Mouse (Mus musculus) skeletal muscle tissue, adult 2 months (tissue): Measurements from ENCODE around the gene Cdc42bpb.

Experiments
- DNase-seq: peaks from one replicate; pipeline ENCODE4 v3.0.0-alpha.2; 2012; ENCODE audit warnings: low read depth, low spot score

The Cdc42bpb gene

GRCm38 (mm10) chr12:111340692-111341091 is 36.8 kb downstream of the Cdc42bpb start:
- no peak for DNase-seq

DNA sequence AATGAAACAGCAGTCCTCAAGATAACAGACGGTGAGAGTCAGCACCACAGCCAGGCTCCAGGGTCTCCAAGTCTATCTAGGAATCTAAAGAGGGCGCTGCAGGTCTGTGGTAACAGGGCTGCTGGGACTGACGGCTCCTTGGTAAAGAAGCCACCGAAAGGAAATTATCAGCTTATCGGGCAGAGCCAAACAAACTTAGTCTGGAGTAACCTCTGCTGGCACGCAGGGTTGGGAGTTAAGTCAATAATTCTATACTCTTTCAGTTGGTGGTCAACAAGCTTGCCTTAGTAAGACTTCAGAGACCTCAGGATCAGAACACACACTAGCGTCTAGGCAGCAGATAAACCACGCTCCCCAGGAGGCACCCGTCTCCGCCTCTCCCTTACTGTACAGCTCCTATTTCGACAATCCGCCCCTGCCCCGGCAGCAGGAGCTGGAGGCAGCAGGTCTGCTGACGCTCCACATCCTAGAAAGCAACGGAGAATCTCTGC is 39.6 kb downstream of the Cdc42bpb start:
- no peak for DNase-seq

GRCm38 (mm10) chr12:111333020-111333605 is 44.4 kb downstream of the Cdc42bpb start:
- peak; percentile 19 for DNase-seq

GRCm38 (mm10) chr12:111332443-111332842 is 45.1 kb downstream of the Cdc42bpb start:
- DNase-seq = no peak

GRCm38 (mm10) chr12:111331573-111331972 is 45.9 kb downstream of the Cdc42bpb start:
- no peak for DNase-seq

GRCm38 (mm10) chr12:111329281-111329680 is 48.2 kb downstream of the Cdc42bpb start:
- no peak for DNase-seq

DNA sequence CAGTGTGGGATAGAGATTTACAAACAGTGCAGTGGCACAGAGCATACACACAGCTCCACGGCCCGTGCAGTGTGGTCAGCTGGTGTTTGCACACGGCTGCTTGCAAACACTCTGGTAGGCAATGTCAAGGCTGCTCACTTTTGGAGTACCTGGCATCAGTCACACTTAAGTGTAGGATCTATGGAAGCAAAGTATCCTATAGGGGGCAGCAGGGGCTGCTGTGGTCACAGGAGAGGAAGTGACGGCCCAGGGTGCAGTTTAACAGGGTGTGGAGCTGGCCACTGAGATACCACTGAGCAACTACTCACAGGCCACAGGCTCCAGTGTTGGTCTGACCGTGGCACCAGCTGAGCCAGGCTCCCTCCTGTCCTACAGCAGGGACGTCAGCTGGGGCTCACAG is 49.2 kb downstream of the Cdc42bpb start:
- DNase-seq = no peak

- no peak for DNase-seq
Observed at GRCm38 (mm10) chr12:111325744-111326424, 51.6 kb downstream of the Cdc42bpb start.

DNA sequence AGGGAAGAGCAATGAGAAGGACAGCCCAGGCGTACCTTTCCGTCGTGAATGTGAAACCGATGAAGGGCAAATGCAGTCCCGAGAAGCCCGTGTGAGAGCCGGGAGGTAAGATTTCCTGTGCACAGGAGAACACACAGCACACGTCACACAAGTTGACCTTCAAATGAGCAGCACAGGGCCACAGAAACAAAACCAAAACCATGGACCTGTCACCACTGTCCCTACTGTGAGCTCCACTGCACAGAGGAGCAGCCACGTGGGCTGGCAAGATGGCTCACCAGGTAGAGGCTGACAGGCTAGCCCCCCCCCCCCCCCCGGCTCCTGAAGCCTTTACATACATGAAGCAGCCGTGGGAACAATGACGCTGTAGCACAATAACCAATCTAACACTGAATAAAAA is 52.6 kb downstream of the Cdc42bpb start:
- no peak for DNase-seq

GRCm38 (mm10) chr12:111324536-111324935 is 53.0 kb downstream of the Cdc42bpb start:
- no peak for DNase-seq

GRCm38 (mm10) chr12:111323423-111323822 is 54.1 kb downstream of the Cdc42bpb start:
- DNase-seq = no peak

DNA sequence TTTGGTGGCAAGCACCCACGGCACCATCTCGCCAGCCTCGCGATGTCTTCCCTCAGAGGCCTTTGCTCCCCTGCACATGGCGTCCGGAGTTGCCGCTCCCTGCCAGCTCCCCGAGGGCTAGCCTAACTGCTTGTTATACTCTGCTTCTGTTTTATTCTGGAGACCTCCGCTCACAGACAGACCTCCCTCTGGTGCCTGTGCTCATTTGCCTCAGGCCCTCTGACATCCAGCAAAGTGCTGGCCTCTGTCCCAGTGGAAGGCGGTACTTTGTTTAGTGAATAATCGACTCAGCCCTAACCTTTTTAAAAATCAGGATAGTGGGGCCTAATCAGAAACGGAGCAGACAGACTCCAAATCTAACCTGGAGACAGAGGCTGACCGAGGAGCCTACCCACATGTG is 55.7 kb downstream of the Cdc42bpb start:
- DNase-seq = no peak

- no peak for DNase-seq
Observed at GRCm38 (mm10) chr12:111320549-111320948, 57.0 kb downstream of the Cdc42bpb start.

GRCm38 (mm10) chr12:111317694-111318093 is 59.8 kb downstream of the Cdc42bpb start:
- DNase-seq = no peak

DNA sequence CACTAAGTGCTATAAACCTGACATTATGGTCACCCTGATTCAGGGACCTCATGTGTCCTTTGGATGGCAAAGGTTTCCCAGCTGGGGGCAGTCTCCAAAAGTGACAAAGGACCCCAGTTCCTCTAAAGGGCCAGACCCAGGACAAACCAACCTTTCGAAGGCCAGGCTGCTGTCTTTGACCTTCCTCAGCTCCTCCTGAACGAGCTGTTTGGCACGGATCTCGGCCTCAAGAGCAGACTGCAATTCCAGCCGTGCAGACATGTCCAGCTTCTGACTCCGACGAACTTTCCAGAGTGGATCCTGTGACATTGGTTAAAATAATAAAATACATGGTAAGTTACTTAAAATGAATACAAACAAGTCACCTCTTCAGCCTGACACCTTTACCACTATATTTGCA is 63.2 kb downstream of the Cdc42bpb start:
- no peak for DNase-seq

DNA sequence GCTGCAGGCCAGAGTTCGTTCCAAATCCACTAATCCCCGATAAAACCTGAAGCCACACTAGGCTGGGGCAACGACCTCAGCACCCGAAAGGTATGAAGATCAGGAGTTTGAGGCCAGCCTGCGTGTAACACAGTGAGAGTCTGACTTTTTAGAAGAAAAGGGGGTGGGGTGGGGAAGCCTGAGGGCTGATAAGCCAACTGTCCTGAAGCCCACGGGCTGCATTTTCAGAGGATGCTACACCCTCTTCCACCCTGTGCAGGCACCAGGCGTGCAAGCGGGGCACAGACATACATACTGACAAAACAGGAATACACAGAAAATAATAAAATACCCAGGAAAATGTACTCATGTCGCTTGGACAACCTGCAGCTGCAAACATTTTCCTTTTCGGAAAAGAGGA is 65.7 kb downstream of the Cdc42bpb start:
- DNase-seq = no peak

DNA sequence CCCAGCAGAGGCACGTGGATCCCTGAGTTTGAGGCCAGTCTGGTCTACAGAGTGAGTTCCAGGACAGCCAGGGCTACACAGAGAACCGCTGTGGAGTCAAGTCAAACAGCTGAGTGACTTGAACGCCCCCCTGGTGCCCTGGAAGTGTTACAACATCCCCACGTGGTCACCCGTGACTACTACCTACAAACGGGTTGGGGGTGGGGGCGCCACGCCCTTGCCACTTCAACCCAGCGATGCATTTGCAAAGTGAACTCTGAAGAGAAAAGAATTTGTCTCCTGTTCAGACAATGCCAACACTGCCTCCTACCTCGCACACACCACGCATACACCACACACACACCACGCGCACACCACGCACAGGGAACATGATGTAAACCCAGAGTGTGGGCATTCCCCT is 67.6 kb downstream of the Cdc42bpb start:
- no peak for DNase-seq

- no peak for DNase-seq
Observed at GRCm38 (mm10) chr12:111309256-111309655, 68.3 kb downstream of the Cdc42bpb start.

DNA sequence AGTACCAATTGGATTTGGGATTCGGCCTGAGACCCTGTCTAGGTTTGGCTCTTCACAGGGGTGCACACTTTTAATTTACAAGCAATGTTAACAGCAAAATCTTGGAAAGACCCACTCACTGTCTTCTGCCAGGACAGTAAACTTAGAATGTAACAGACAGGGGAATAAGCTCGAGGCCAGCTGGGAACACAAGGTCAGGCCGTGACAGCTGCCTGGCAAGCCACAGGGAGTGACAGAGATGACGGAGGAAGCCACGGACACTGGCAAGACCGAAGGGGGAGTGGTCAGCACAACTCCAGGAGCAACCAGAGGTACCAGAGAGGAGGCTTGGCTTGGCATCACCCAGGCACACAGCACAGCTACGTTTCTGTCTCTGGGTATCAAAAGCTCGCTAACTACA is 70.7 kb downstream of the Cdc42bpb start:
- DNase-seq = peak; percentile 64

DNA sequence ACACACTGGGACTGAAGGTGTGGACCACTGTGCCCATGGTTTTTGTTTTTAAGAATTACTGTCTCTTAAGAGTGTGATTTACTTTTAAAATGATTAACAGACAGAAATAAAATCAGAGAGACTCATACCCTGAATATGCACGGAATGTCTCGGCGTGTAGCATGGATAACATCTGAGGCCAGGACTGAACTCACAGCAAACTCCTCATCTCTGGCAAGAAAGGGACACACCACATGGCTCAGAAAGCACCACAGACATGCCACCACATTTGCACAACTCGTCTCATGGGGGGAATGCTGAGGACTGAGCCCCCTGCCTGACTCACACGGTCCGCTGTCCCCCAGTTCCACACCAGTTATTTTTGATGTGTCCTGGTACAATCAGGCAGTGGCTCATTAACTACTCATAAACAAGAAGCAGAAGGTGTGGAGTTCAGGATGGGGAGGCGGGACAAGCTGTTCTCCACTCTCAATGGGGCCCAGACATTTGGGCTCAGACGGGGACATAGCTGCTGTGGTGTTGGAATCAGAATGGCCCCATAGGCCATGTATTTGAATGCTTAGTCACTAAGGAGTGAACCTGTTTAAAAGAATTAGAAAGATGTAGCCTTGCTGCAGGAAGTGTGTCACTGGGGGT is 73.7 kb downstream of the Cdc42bpb start:
- DNase-seq = no peak

GRCm38 (mm10) chr12:111302018-111302345 is 75.5 kb downstream of the Cdc42bpb start:
- no peak for DNase-seq

DNA sequence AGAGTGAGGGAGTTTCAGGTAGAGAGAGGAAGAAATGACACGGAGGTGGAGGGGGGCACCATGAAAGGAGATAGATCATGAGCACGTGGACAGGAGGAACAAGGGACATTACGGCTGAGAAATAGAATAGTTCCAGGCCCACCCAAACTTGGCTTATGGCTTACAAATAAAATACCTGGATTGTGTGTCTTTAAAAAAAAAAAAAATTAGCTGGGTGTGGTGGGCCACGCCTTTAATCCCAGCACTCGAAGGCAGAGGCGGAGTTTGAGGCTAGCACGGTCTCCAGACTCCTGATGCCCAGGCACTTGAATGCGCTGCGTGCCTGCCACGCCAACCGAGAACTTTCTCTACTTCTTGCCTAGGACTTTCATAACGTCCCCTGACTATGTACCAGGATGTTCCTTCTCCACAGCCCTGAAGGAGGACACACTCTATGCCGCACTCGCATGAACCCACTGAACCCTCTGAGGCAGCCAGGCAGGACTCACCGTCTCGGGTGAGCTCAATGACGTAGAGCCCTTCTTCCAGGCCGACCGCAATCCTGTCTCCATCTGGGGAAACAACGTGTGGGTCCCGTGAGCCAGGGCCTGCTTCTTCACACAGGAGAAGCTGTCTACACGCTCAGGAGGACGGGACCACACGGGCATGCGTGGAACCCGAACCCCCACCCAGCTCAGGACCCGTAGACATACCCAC is 76.0 kb downstream of the Cdc42bpb start:
- DNase-seq = no peak
